Mouse (Mus musculus): Measurements from ENCODE around the gene Pkd1.
A peak's percentile ranks its signal among the peaks of the same experiment; 100 is the strongest.

The Pkd1 gene

GRCm38 (mm10) chr17:24567034-24567779, 17.6 kb downstream of the Pkd1 start:
- DNase-seq (ENCODE audit: low spot score in 2 of 2): peak in 1 of 2 experiments; percentile 40

DNA sequence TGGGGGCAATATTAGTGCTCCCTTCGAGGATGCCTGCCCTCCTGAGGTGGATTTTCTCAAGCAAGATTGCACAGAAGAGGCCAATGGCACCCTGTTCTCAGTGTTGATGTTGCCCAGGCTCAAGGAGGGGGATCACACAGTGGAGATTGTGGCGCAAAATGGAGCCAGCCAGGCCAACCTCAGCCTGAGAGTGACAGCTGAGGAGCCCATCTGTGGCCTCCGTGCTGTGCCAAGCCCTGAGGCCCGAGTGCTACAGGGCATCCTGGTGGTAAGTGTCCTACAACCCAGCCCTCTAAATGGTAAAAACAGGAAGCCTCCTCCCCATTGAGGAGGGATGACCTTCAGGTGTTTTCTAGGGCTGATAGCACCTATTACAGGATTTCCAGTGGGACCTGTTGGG, 20.2 kb downstream of the Pkd1 start:
- no peak for DNase-seq (ENCODE audit: low spot score in 2 of 2)

GRCm38 (mm10) chr17:24572651-24573245, 23.1 kb downstream of the Pkd1 start:
- DNase-seq (ENCODE audit: low spot score in 2 of 2): no peak

- no peak for DNase-seq (ENCODE audit: low spot score in 2 of 2)
Measured at GRCm38 (mm10) chr17:24573811-24574210, 24.2 kb downstream of the Pkd1 start.

GRCm38 (mm10) chr17:24579532-24579931, 29.9 kb downstream of the Pkd1 start:
- DNase-seq (ENCODE audit: low spot score in 2 of 2): no peak

GRCm38 (mm10) chr17:24580287-24580686, 30.7 kb downstream of the Pkd1 start:
- DNase-seq (ENCODE audit: low spot score in 2 of 2): no peak

DNA sequence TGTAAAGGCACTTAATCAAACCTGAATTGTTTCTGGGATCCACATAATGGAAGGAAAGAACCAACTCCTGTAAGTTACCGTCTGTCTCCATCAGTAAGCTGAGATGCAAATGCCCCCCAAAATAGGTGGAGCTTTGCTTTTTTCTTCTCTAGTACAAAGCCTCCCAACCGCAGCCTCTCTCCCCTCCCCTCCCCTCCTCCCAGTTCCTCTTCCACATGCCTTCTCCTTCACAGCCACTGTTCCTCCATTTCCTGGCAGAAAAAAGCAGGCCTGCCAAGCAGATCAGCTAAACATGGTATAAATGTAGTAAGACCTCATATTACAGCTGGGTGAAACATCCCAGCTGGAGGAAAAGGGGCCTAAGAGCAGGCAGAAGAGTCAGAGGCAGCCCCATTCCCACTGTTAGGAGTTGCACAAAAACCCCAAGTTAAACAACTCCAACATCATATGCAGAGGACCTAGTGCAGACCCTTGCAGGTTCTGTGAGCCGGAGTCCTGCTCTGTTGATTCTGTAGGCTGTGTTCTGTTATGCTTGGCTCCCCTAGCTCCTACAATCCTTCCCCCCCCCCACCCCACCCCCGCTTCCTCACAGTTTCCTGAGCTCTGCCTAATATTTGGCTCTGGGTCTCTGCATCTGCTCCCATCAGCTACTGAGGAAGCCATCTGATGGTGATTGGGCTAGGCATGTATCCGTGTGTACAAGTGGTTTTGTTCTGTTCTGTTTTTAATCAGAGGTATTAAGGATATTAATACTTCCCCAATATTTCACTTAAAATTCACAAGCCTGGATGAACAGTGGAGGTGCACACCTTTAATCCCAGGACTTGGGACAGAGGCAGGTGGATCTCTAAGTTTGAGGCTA, 34.2 kb downstream of the Pkd1 start:
- no peak for DNase-seq (ENCODE audit: low spot score in 2 of 2)

DNA sequence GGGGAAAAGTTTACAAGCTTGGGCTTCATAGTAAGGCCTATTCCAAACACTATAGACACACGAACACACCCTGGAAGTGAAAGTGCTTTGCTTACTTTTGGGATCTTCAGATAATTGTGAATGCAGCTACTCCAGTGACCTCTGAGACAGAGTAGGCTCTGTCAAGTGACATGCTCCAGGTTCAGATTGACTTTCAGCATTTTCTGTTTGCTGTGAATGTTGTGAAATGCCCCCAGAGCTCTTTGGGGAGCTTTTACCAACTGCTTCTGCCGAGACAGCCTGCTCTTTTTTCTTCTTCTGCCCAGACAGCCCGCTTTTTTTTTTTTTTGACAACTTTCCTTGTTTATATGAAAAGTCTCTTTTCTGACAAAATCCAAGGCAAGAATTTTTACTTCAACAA, 34.9 kb downstream of the Pkd1 start:
- no peak for DNase-seq (ENCODE audit: low spot score in 2 of 2)

- no peak for DNase-seq (ENCODE audit: low spot score in 2 of 2)
Measured at GRCm38 (mm10) chr17:24586532-24586931, 36.9 kb downstream of the Pkd1 start.

DNA sequence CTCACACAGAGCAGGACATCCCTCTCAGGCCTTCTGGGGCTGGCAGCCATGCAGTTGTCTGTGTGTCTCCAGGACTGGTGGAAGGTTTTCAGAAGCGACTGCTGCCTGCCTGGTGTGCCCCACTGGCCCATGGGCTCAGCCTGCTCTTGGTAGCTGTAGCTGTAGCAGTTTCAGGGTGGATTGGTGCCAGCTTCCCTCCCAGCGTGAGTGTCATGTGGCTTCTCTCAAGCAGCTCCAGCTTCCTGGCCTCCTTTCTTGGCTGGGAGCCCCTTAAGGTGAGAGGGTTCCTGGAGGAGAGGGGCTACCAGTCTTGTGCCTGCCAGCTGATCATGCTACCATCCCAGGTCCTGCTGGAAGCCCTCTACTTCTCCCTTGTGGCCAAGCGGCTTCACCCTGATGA, 41.3 kb downstream of the Pkd1 start:
- no peak for DNase-seq (ENCODE audit: low spot score in 2 of 2)

DNA sequence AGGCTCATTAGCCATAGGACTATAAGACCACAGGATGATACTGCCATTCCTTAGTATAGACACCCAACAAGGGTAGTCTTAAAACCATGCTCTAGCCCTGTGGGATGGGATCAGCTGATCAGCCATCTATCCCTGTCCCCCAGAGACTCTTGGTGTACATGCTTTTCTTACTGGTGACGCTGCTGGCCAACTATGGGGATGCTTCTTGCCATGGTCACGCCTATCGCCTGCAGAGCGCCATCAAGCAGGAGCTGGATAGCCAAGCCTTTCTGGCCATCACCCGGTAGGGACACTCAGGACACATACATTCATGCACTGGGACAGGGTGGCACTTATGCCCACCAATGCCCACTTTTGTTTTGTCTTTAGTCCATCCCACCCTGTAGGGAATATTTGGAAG, 42.1 kb downstream of the Pkd1 start:
- DNase-seq (ENCODE audit: low spot score in 2 of 2): no peak

DNA sequence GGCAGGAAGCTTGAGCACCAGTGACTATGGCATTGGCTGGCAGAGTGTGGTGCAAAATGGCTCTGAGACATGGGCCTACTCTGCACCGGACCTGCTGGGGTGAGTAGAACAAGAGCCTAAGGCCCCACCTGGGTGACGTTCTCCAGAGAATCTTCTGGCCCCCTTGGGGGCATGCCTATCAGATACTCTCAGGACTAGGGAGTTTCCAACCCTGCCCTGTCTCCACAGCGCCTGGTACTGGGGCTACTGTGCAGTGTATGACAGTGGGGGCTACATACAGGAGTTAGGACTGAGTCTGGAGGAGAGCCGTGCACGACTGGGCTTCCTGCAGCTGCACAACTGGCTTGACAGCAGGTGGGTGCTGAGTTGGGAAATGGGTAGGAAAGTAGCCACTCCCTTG, 43.6 kb downstream of the Pkd1 start:
- no peak for DNase-seq (ENCODE audit: low spot score in 2 of 2)

GRCm38 (mm10) chr17:24593992-24594890, 44.6 kb downstream of the Pkd1 start:
- no peak for DNase-seq (ENCODE audit: low spot score in 2 of 2)

- no peak for DNase-seq (ENCODE audit: low spot score in 2 of 2)
Measured at GRCm38 (mm10) chr17:24595126-24596072, 45.8 kb downstream of the Pkd1 start.

- no peak for DNase-seq (ENCODE audit: low spot score in 2 of 2)
Measured at GRCm38 (mm10) chr17:24596073-24596466, 46.4 kb downstream of the Pkd1 start.

DNA sequence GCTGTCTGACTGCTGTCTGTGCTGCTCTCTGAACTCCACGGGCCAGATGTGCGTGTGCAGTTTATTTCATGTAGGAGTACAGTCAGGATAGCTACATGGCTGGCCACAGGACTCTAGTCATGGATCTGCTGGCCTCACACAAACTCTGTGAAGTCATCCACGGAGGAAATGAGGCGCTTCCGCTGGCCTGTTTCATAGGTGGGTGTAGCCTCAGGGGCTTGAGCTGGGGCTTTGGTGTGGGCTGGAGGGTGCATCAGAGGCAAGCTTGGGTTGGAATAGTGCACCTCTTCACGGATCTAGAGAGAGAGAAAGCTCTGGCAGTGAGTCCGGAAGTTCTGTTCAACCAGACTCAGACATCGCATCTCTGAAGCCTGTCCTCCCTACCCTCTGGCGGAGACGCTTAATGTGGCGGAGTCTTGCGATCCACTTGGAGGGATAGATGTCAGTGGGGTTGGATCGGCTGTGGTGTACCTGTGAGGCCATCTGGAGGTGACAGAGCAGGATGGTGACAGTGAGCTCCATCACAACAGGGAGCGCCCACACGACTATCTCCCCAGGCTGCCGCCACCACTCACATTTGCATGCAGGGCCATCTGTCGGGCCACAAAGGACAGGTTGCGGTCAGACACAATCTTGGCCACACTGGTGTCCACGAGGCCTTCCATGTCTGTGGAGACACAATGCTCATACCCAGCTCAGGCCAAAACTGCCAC, 47.0 kb downstream of the Pkd1 start:
- no peak for DNase-seq (ENCODE audit: low spot score in 2 of 2)

- no peak for DNase-seq (ENCODE audit: low spot score in 2 of 2)
Measured at GRCm38 (mm10) chr17:24597989-24598388, 48.4 kb downstream of the Pkd1 start.

DNA sequence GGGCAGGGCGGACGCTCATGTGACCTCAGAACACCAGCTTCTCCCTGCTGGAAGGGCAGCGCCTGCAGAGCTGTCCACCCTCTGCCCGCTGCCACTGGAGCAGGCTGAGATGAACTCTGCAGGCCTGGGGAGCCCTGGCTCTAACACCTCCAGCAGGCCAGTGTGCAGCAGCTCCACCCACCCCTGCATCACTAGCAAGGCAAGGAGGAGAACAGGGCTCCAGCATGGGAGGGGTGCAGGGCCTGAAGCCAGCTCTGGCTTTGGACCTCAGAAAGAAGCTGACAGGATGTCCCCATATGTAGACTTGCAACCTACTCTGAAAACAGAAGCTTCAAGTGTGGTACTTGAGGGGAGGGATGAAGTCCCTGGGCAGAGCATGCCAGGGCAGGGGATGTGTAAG, 50.9 kb downstream of the Pkd1 start:
- DNase-seq (ENCODE audit: low spot score in 2 of 2): no peak

- no peak for DNase-seq (ENCODE audit: low spot score in 2 of 2)
Measured at GRCm38 (mm10) chr17:24603961-24604360, 54.3 kb downstream of the Pkd1 start.

DNA sequence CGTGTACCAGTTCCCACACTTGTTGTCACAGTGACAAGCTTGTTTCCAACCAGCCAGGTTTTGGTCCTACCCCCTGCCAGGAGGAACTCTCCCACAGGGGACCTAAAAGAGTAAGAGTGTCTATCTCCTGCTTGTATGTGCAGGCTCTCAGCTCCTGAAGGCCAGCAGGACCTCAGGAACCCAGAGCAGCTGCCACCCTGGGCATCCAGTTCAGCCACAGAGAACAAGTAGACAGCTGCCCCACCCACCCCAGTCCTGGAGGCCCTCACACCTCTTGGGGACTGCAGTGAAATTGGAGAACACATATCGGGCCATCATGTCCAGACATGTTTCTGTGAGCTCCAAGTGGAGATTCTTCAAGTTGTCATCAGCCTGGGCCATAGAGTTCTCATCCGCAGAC, 54.9 kb downstream of the Pkd1 start:
- no peak for DNase-seq (ENCODE audit: low spot score in 2 of 2)

All from spleen, postnatal 14 days (tissue).